In genomic region chr3:94472447-94473114, GRCm38 (mm10) we compare ENCODE assay signal across 9 mouse cellular contexts. TPM values are rescaled to one million over a fixed set of nuclear protein-coding genes. Genes with fewer than 3 reads are reported as not detected.
DNase-seq lines count a peak whose midpoint lies in the region; ATAC-seq and TF ChIP-seq lines count a peak whose summit lies in the region.
"Had no signal": no experiment of that assay in that cellular context is flagged by ENCODE, and none has a peak within 500 bp of the region (broad histone marks: within the 10 kb centered on the region; RNA-seq: fewer than 3 reads in every experiment).

No protein-coding gene starts in this region.

- H3K27ac ChIP-seq in forebrain, embryonic 10.5 days: peak overlapping the region; percentile 74
- peak overlapping the region; percentile 75 for H3K27ac ChIP-seq in hindbrain, embryonic 10.5 days
- 0 out of 2 replicates have a peak overlapping the region, but pooled peaks have one; percentile 39 for H3K27ac ChIP-seq in limb, embryonic 14.5 days (replicated peaks; ENCODE audit: low read depth, low read length)
- 0 out of 2 replicates have a peak overlapping the region, but pooled peaks have one; percentile 7 for H3K27ac ChIP-seq in midbrain, postnatal 0 days (ENCODE audit: low read depth, low read length)

- WGBS in forebrain, embryonic 10.5 days: 11% methylated on average over 28 of the region's 28 CpGs
- 10% methylated on average over 28 of the region's 28 CpGs for WGBS in hindbrain, embryonic 10.5 days
- WGBS in limb, embryonic 14.5 days: 10% methylated on average over 28 of the region's 28 CpGs
- 10% methylated on average over 28 of the region's 28 CpGs for WGBS in midbrain, postnatal 0 days

- intact Hi-C loops in left cerebral cortex, postnatal 10 days (cut with DNase I): no loop called here

- DNase-seq in kidney, adult 18-20 months: peak; percentile 14
- DNase-seq in kidney, adult 11 months: no peak
- peak; percentile 80 for DNase-seq in forebrain, embryonic 10.5 days (ENCODE audit: extremely low spot score, low spot score)
- peak; percentile 84 for DNase-seq in hindbrain, embryonic 10.5 days (ENCODE audit: low spot score)
- peak; percentile 59 for DNase-seq in limb, embryonic 14.5 days (ENCODE audit: low spot score)
- peak; percentile 56 for DNase-seq in midbrain, postnatal 0 days (ENCODE audit: low spot score)
- DNase-seq in left cerebral cortex, postnatal 10 days (ENCODE audit: extremely low spot score in 1 of 2, low spot score in 2 of 2): no peak
- DNase-seq in spleen, postnatal 4 days (ENCODE audit: low spot score in 2 of 2): no peak

- TF ChIP-seq CTCF in midbrain, postnatal 0 days (IDR thresholded peaks at IDR 0.05): no peak

- H3K27me3 ChIP-seq in forebrain, embryonic 10.5 days (ENCODE audit: poor library complexity, severe bottlenecking): peaks cover 8% of the 10 kb centered on the region; the same call in 1 of the 2 replicates
- H3K27me3 ChIP-seq in hindbrain, embryonic 10.5 days (ENCODE audit: insufficient read depth, poor library complexity, severe bottlenecking): no peaks in the 10 kb centered on the region
- no peaks in the 10 kb centered on the region for H3K27me3 ChIP-seq in limb, embryonic 14.5 days (ENCODE audit: control insufficient read depth, insufficient read depth, low read length)
- H3K27me3 ChIP-seq in midbrain, postnatal 0 days (ENCODE audit: insufficient read depth, low read length): no peaks in the 10 kb centered on the region

- H3K4me1 ChIP-seq in forebrain, embryonic 10.5 days: peaks cover 44% of the 10 kb centered on the region
- peaks cover 40% of the 10 kb centered on the region for H3K4me1 ChIP-seq in hindbrain, embryonic 10.5 days (replicated peaks)
- peaks cover 4% of the 10 kb centered on the region for H3K4me1 ChIP-seq in limb, embryonic 14.5 days (ENCODE audit: control insufficient read depth, insufficient read depth, low read length)
- peaks cover 7% of the 10 kb centered on the region; the same call in 1 of the 2 replicates for H3K4me1 ChIP-seq in midbrain, postnatal 0 days (ENCODE audit: insufficient read depth, low read length)

- no peaks in the 10 kb centered on the region for H3K36me3 ChIP-seq in forebrain, embryonic 10.5 days (replicated peaks)
- no peaks in the 10 kb centered on the region for H3K36me3 ChIP-seq in hindbrain, embryonic 10.5 days
- H3K36me3 ChIP-seq in limb, embryonic 14.5 days (ENCODE audit: control insufficient read depth, insufficient read depth, low read length): no peaks in the 10 kb centered on the region
- H3K36me3 ChIP-seq in midbrain, postnatal 0 days (ENCODE audit: insufficient read depth, low read length): no peaks in the 10 kb centered on the region

- H3K9ac ChIP-seq in limb, embryonic 14.5 days (ENCODE audit: low read depth, low read length, severe bottlenecking): peak overlapping the region; percentile 8; the same call in 1 of the 2 replicates
- peak overlapping the region; percentile 33; the same call in 1 of the 2 replicates for H3K9ac ChIP-seq in midbrain, postnatal 0 days (replicated peaks; ENCODE audit: low read length, poor library complexity, severe bottlenecking)

- ATAC-seq in limb, embryonic 14.5 days (ENCODE audit: low FRiP score, low read depth): peak; percentile 76; the same call in 1 of the 2 replicates
- no peak for ATAC-seq in midbrain, postnatal 0 days (ENCODE audit: low FRiP score)

- peak overlapping the region; percentile 41 for H3K4me2 ChIP-seq in limb, embryonic 14.5 days (replicated peaks; ENCODE audit: low read depth, low read length, severe bottlenecking)
- H3K4me2 ChIP-seq in midbrain, postnatal 0 days (ENCODE audit: low read depth, low read length, poor library complexity, severe bottlenecking): peak overlapping the region; percentile 48

- no peaks in the 10 kb centered on the region for H3K9me3 ChIP-seq in forebrain, embryonic 10.5 days
- H3K9me3 ChIP-seq in hindbrain, embryonic 10.5 days: no peaks in the 10 kb centered on the region
- H3K9me3 ChIP-seq in limb, embryonic 14.5 days (ENCODE audit: control insufficient read depth, low read length): no peaks in the 10 kb centered on the region
- no peaks in the 10 kb centered on the region for H3K9me3 ChIP-seq in midbrain, postnatal 0 days (ENCODE audit: low read length)

- TF ChIP-seq POLR2A in limb, embryonic 14.5 days (IDR thresholded peaks at IDR 0.05; ENCODE audit: borderline replicate concordance, extremely low read depth, insufficient read depth, insufficient read length): no peak

- peak overlapping the region; percentile 45 for H3K4me3 ChIP-seq in forebrain, embryonic 10.5 days
- peak overlapping the region; percentile 47 for H3K4me3 ChIP-seq in hindbrain, embryonic 10.5 days
- H3K4me3 ChIP-seq in limb, embryonic 14.5 days (replicated peaks; ENCODE audit: low read length): peak overlapping the region; percentile 16; the same call in 1 of the 2 replicates
- H3K4me3 ChIP-seq in midbrain, postnatal 0 days (ENCODE audit: low read depth, low read length): peak overlapping the region; percentile 20; the same call in 1 of the 2 replicates

RNA-seq across cellular contexts. Expression of gene Celf3, which starts 5.5 kb away (rescaled TPM):
- 34.7 and 46.8 TPM in 2 replicates for polyA plus RNA-seq in forebrain, embryonic 10.5 days (2016; fragmentation: Nextera tagmentation; extraction: Ambion mirVana)
- 69.3 and 136 TPM in 2 replicates for polyA plus RNA-seq in hindbrain, embryonic 10.5 days (2016; fragmentation: Nextera tagmentation; extraction: Ambion mirVana)
- 1.7 and 2.4 TPM in 2 replicates for polyA plus RNA-seq in limb, embryonic 14.5 days (2012; rRNA removed)
- polyA plus RNA-seq in limb, embryonic 14.5 days (2014; fragmentation: Nextera tagmentation; extraction: Ambion mirVana): 0.25 and 0.90 TPM in 2 replicates
- 203 and 205 TPM in 2 replicates for total RNA-seq in midbrain, postnatal 0 days (2014; rRNA removed)
- 187 and 219 TPM in 2 replicates for polyA plus RNA-seq in midbrain, postnatal 0 days (2015; fragmentation: Nextera tagmentation; extraction: Ambion mirVana)
- total RNA-seq in left cerebral cortex, postnatal 10 days (2021): 100 to 1,000 TPM; 242 to 260 TPM
- total RNA-seq: hematopoietic stem cell, adult 5-6 weeks had no signal

RNA-seq across cellular contexts. Expression of gene Riiad1, which starts 7.6 kb away (rescaled TPM):
- 6.0 and 6.9 TPM in 2 replicates for polyA plus RNA-seq in forebrain, embryonic 10.5 days (2016; fragmentation: Nextera tagmentation; extraction: Ambion mirVana)
- 6.5 and 19.3 TPM in 2 replicates for polyA plus RNA-seq in hindbrain, embryonic 10.5 days (2016; fragmentation: Nextera tagmentation; extraction: Ambion mirVana)
- polyA plus RNA-seq in limb, embryonic 14.5 days (2012; rRNA removed): 1.4 and 2.1 TPM in 2 replicates
- polyA plus RNA-seq in limb, embryonic 14.5 days (2014; fragmentation: Nextera tagmentation; extraction: Ambion mirVana): 3.6 and 3.8 TPM in 2 replicates
- 6.6 and 6.7 TPM in 2 replicates for total RNA-seq in midbrain, postnatal 0 days (2014; rRNA removed)
- polyA plus RNA-seq in midbrain, postnatal 0 days (2015; fragmentation: Nextera tagmentation; extraction: Ambion mirVana): 19.4 and 23.3 TPM in 2 replicates
- total RNA-seq in left cerebral cortex, postnatal 10 days (2021): 1 to 10 TPM; 6.8 to 8.7 TPM
- total RNA-seq: hematopoietic stem cell, adult 5-6 weeks had no signal

RNA-seq across cellular contexts. Expression of gene Oaz3, which starts 28.9 kb away (rescaled TPM):
- 0.62 and 0.81 TPM in 2 replicates for polyA plus RNA-seq in forebrain, embryonic 10.5 days (2016; fragmentation: Nextera tagmentation; extraction: Ambion mirVana)
- 0.26 and 0.98 TPM in 2 replicates for polyA plus RNA-seq in hindbrain, embryonic 10.5 days (2016; fragmentation: Nextera tagmentation; extraction: Ambion mirVana)
- 0.30 and 0.31 TPM in 2 replicates for polyA plus RNA-seq in limb, embryonic 14.5 days (2012; rRNA removed)
- polyA plus RNA-seq in limb, embryonic 14.5 days (2014; fragmentation: Nextera tagmentation; extraction: Ambion mirVana): 0.26 TPM in 1 of 2 replicates, not detected in the other
- total RNA-seq in midbrain, postnatal 0 days (2014; rRNA removed): not detected in 2 replicates
- polyA plus RNA-seq in midbrain, postnatal 0 days (2015; fragmentation: Nextera tagmentation; extraction: Ambion mirVana): 0.68 and 1.1 TPM in 2 replicates
- total RNA-seq in left cerebral cortex, postnatal 10 days (2021): not detected
- total RNA-seq: hematopoietic stem cell, adult 5-6 weeks had no signal

RNA-seq across cellular contexts. Expression of gene Mrpl9, which starts 29.5 kb away (rescaled TPM):
- 70.9 and 74.5 TPM in 2 replicates for polyA plus RNA-seq in forebrain, embryonic 10.5 days (2016; fragmentation: Nextera tagmentation; extraction: Ambion mirVana)
- polyA plus RNA-seq in hindbrain, embryonic 10.5 days (2016; fragmentation: Nextera tagmentation; extraction: Ambion mirVana): 71.3 and 73.4 TPM in 2 replicates
- polyA plus RNA-seq in limb, embryonic 14.5 days (2012; rRNA removed): 51.7 and 55.9 TPM in 2 replicates
- polyA plus RNA-seq in limb, embryonic 14.5 days (2014; fragmentation: Nextera tagmentation; extraction: Ambion mirVana): 52.8 and 63.4 TPM in 2 replicates
- total RNA-seq in midbrain, postnatal 0 days (2014; rRNA removed): 52.5 and 56.8 TPM in 2 replicates
- 56.1 and 58.7 TPM in 2 replicates for polyA plus RNA-seq in midbrain, postnatal 0 days (2015; fragmentation: Nextera tagmentation; extraction: Ambion mirVana)
- total RNA-seq in left cerebral cortex, postnatal 10 days (2021): 10 to 100 TPM; 39.8 to 41.2 TPM

RNA-seq across cellular contexts. Expression of gene Tdrkh, which starts 59.5 kb away (rescaled TPM):
- 37.6 and 38.1 TPM in 2 replicates for polyA plus RNA-seq in forebrain, embryonic 10.5 days (2016; fragmentation: Nextera tagmentation; extraction: Ambion mirVana)
- polyA plus RNA-seq in hindbrain, embryonic 10.5 days (2016; fragmentation: Nextera tagmentation; extraction: Ambion mirVana): 39.6 and 46.1 TPM in 2 replicates
- polyA plus RNA-seq in limb, embryonic 14.5 days (2012; rRNA removed): 1.5 and 2.8 TPM in 2 replicates
- 7.4 and 8.3 TPM in 2 replicates for polyA plus RNA-seq in limb, embryonic 14.5 days (2014; fragmentation: Nextera tagmentation; extraction: Ambion mirVana)
- total RNA-seq in midbrain, postnatal 0 days (2014; rRNA removed): 12.0 and 18.5 TPM in 2 replicates
- 39.5 and 40.3 TPM in 2 replicates for polyA plus RNA-seq in midbrain, postnatal 0 days (2015; fragmentation: Nextera tagmentation; extraction: Ambion mirVana)
- total RNA-seq in left cerebral cortex, postnatal 10 days (2021): 10 to 100 TPM; 39.0 to 40.0 TPM

Comparison
In these comparisons a context has a peak if more than half of its experiments do, and no peak if none do; other contexts are left out.
1. DNase-seq: peak in kidney, adult 18-20 months (single experiment), forebrain, embryonic 10.5 days (single experiment), hindbrain, embryonic 10.5 days (single experiment), limb, embryonic 14.5 days (single experiment) and midbrain, postnatal 0 days (single experiment); none in kidney, adult 11 months (single experiment), left cerebral cortex, postnatal 10 days (0 of 2) and spleen, postnatal 4 days (0 of 2).
2. H3K27ac ChIP-seq: peak in every context shown above with its lines; median percentile 75 in hindbrain, embryonic 10.5 days; 74 in forebrain, embryonic 10.5 days; 39 in limb, embryonic 14.5 days; 7 in midbrain, postnatal 0 days.
3. RNA of gene Celf3, which starts 5.5 kb away (polyA plus RNA-seq): 187 to 219 TPM in midbrain, postnatal 0 days, 69.3 to 136 TPM in hindbrain, embryonic 10.5 days and 34.7 to 46.8 TPM in forebrain, embryonic 10.5 days; 0.25 to 2.4 TPM in limb, embryonic 14.5 days; every median in the first group is over 10 times any median in the second.
4. Peak in every context shown above with its lines, with median percentiles within 50 percentile points of each other: H3K4me3 ChIP-seq.